Mouse (Mus musculus) forebrain, embryonic 10.5 days (tissue): ENCODE results near the gene Fam13a. TPM values are rescaled to one million over a fixed set of nuclear protein-coding genes. Genes with fewer than 3 reads are reported as not detected.

Experiments
- DNase-seq: peaks from one replicate; pipeline ENCODE4 v3.0.0-alpha.2; 2017; ENCODE audit warnings: low spot score; ENCODE audit errors: extremely low spot score
- H3K27ac ChIP-seq: fragments of 300-500 bp; sonication (generic); 2 replicates; pipeline ENCODE4 v1.5.1; 2016; ENCODE audit warnings: mild to moderate bottlenecking
- H3K27me3 ChIP-seq: fragments of 300-500 bp; sonication (generic); 2 replicates; pipeline ENCODE4 v1.6.1; 2016; ENCODE audit warnings: mild to moderate bottlenecking; ENCODE audit not compliant: poor library complexity, severe bottlenecking
- H3K36me3 ChIP-seq: fragments of 300-500 bp; sonication (generic); replicated peaks from 2 replicates; pipeline ENCODE4 v1.6.1; 2016; ENCODE audit warnings: mild to moderate bottlenecking, moderate library complexity
- H3K4me1 ChIP-seq: fragments of 300-500 bp; sonication (generic); 2 replicates; pipeline ENCODE4 v1.6.1; 2016
- H3K4me3 ChIP-seq: fragments of 300-500 bp; sonication (generic); 2 replicates; pipeline ENCODE4 v1.5.1; 2016; ENCODE audit warnings: mild to moderate bottlenecking, moderate library complexity
- H3K9me3 ChIP-seq: fragments of 300-500 bp; sonication (generic); 2 replicates; pipeline ENCODE4 v1.6.1; 2016; ENCODE audit warnings: mild to moderate bottlenecking, moderate library complexity
- WGBS: fragments of 180-500 bp; shearing (Covaris S2); methylation state at CpG from one replicate; pipeline ENCODE4 v1.1.7; 2016; 5-methylcytosine and 5-hydroxymethylcytosine counted together
- polyA plus RNA-seq: library from polyadenylated mRNA; unstranded; fragments of >200 nt; fragmentation: Nextera tagmentation; extraction: Ambion mirVana; gene quantifications from 2 replicates; pipeline ENCODE4 v1.2.1, GENCODE M21; 2016

Fam13a gene
- polyA plus RNA-seq, 1 experiment from 2014 or later, result 2.9 TPM

GRCm38 (mm10) chr6:59023455-59024163 lies 740 bp downstream of the Fam13a start:
- H3K9me3 ChIP-seq, result no peaks in the 10 kb centered on the region
- H3K27me3 ChIP-seq, result no peaks in the 10 kb centered on the region
- peaks cover 8% of the 10 kb centered on the region for H3K4me1 ChIP-seq
- H3K27ac ChIP-seq, result no peak overlapping the region; the same call in 1 of the 2 replicates
- H3K4me3 ChIP-seq, result peak overlapping the region; percentile 57
- 58% methylated on average over 6 of the region's 6 CpGs for WGBS
- no peak for DNase-seq
- no peaks in the 10 kb centered on the region for H3K36me3 ChIP-seq

DNA sequence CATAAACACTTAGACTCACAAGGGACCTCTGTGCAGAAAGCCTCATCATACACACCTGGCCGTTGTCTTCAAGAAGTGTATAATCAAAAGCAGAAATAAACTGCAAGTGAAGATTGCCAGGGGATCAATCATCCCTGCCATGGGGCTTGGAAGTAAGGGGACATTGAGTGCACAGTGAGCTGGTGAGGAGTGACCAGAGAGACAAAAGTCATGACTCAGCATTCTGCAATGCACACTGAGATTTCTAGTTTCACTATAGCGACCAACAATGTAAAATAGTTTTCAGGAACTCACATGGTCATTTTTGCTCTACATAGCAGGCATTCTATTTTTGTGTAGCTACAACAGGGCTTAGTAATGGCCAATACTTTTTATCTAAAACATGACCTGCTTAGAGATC lies 1.7 kb downstream of the Fam13a start:
- H3K9me3 ChIP-seq, result no peaks in the 10 kb centered on the region
- no peaks in the 10 kb centered on the region for H3K27me3 ChIP-seq
- WGBS, result 91% methylated on average over 2 of the region's 2 CpGs
- no peak overlapping the region for H3K27ac ChIP-seq
- peaks cover 8% of the 10 kb centered on the region for H3K4me1 ChIP-seq
- DNase-seq, result no peak
- no peaks in the 10 kb centered on the region for H3K36me3 ChIP-seq
- H3K4me3 ChIP-seq, result no peak overlapping the region

DNA sequence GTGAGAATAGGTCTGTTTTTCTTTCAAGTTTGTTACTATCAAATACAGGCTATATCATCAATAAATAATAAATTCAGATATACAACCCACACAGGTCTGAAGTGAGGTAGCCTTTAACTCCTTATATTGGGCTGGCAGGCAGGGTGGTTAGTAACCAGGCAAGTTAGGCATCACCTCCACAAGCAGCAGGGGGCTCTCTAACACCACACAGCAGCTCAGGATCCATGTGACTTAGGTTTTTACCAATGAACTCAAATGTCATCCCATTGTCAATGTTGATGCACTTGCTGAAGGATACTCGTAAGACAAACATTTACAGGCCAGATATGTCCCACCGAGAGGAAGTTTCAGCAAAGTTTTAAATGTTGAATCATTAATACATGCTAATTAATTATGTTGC lies 4.0 kb downstream of the Fam13a start:
- Histone ChIP-seq H3K9me3 (no peaks in the 10 kb centered on the region), H3K27ac (no peak overlapping the region), H3K4me1 (peaks cover 8% of the 10 kb centered on the region), H3K27me3 (no peaks in the 10 kb centered on the region), H3K36me3 (no peaks in the 10 kb centered on the region), H3K4me3 (no peak overlapping the region)
- 87% methylated on average over 2 of the region's 2 CpGs for WGBS
- no peak for DNase-seq

DNA sequence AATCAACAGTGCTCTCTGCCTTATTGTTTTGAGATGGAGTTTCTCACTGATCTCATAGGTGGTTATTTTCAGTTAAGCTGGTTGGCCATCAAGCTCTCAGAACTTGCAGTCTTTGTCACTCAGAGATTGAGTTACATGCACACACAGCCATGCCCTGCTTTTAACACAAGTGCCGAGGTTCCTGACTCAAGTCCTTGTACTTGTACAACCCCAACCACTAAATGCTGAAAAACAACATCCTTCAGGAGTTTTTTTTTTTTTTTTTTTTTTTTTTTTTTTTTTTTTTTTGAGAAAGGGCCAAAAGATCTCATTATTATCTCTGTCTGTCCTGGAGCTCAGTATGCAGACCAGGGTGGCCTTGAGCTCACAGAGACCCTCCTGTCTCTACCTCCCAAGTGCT lies 4.5 kb downstream of the Fam13a start:
- WGBS, result 80% methylated on average over 1 of the region's 1 CpGs
- no peak overlapping the region for H3K27ac ChIP-seq
- DNase-seq, result no peak

GRCm38 (mm10) chr6:59016336-59016832 lies 8.0 kb downstream of the Fam13a start:
- Histone ChIP-seq H3K4me3 (no peak overlapping the region), H3K27ac (no peak overlapping the region), H3K4me1 (no peaks in the 10 kb centered on the region), H3K9me3 (no peaks in the 10 kb centered on the region), H3K27me3 (no peaks in the 10 kb centered on the region), H3K36me3 (no peaks in the 10 kb centered on the region)
- WGBS, result 82% methylated on average over 1 of the region's 1 CpGs
- DNase-seq, result no peak

More for the DNA sequence above, 4.5 kb downstream of the Fam13a start:
- Histone ChIP-seq H3K36me3 (no peaks in the 10 kb centered on the region), H3K9me3 (no peaks in the 10 kb centered on the region), H3K27me3 (no peaks in the 10 kb centered on the region), H3K4me1 (peaks cover 8% of the 10 kb centered on the region), H3K4me3 (no peak overlapping the region)

DNA sequence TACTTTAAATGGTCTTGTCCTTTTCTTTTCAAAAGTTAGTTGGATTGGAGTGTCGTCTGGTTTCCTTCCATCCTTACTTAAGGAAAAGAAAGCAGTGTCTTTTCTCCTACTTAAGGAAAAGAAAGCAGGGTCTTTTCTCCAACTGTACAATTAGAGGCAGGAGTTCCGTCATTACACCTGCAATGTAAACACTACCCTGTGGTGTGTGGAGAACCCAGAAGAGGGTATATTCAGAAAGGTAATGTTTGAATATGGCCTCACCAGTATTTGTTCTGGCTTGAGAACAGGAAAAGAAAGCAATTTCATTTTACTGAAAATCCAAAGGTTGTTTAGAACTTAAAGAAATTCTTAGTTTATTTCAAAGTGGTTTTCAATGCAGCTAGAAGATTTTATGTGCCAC lies 9.6 kb downstream of the Fam13a start:
- DNase-seq, result no peak
- WGBS, result 78% methylated on average over 2 of the region's 2 CpGs
- no peak overlapping the region for H3K27ac ChIP-seq
- H3K9me3 ChIP-seq, result no peaks in the 10 kb centered on the region
- no peaks in the 10 kb centered on the region for H3K36me3 ChIP-seq
- H3K27me3 ChIP-seq, result no peaks in the 10 kb centered on the region
- no peaks in the 10 kb centered on the region for H3K4me1 ChIP-seq
- H3K4me3 ChIP-seq, result no peak overlapping the region

- H3K4me3 ChIP-seq, result no peak overlapping the region
- H3K4me1 ChIP-seq, result no peaks in the 10 kb centered on the region
- no peaks in the 10 kb centered on the region for H3K36me3 ChIP-seq
- no peaks in the 10 kb centered on the region for H3K9me3 ChIP-seq
- H3K27me3 ChIP-seq, result no peaks in the 10 kb centered on the region
- H3K27ac ChIP-seq, result no peak overlapping the region
- DNase-seq, result no peak
- WGBS, result 91% methylated on average over 8 of the region's 8 CpGs
These were observed 10.1 kb downstream of the Fam13a start for GRCm38 (mm10) chr6:59014088-59014759.

DNA sequence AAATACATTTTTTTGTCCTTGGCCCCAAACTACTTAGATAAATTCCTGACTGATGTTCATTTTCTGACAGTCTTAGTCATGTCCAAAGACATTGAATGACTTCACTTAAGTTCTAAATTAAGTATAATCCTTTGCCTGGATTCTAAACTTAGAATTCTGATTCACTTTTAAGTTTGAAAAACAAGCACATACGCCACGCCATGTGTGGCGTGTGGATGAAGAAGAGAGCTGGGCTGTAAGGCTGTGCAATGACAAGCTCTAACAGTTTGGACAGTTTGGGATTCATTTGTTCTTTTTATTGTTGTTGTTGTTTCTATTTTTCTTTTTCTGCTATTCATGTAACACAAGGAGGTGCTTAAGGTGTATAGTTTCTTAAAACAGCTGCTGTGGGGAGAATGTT lies 13.6 kb downstream of the Fam13a start:
- Histone ChIP-seq H3K4me3 (no peak overlapping the region), H3K4me1 (no peaks in the 10 kb centered on the region), H3K36me3 (no peaks in the 10 kb centered on the region), H3K9me3 (no peaks in the 10 kb centered on the region), H3K27ac (no peak overlapping the region), H3K27me3 (no peaks in the 10 kb centered on the region)
- DNase-seq, result no peak
- 95% methylated on average over 3 of the region's 3 CpGs for WGBS

- Histone ChIP-seq H3K27me3 (no peaks in the 10 kb centered on the region), H3K4me3 (no peak overlapping the region), H3K4me1 (no peaks in the 10 kb centered on the region), H3K27ac (no peak overlapping the region), H3K9me3 (no peaks in the 10 kb centered on the region), H3K36me3 (no peaks in the 10 kb centered on the region)
- 93% methylated on average over 5 of the region's 5 CpGs for WGBS
- no peak for DNase-seq
These were observed 19.7 kb downstream of the Fam13a start for GRCm38 (mm10) chr6:59004630-59005029.

DNA sequence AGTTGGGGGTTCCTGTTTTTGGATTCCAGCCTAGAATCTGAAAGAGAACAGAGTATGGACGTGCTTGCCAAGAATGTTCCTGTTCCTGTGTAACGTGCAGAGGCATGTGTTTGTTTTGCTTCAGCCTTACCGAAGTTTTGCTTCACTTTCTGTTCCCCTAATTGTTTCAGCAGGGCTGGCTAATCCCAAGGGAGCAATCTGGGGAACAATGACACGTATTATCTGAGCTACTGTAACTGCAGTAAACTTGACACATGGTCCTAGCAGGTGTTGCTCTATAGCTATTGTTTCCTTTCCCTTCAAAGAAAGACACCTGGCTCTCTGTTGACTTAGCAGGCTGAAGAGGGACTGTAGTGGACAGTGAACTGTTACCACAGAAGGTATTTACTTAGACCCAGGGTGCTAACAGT lies 25.3 kb downstream of the Fam13a start:
- peaks cover 17% of the 10 kb centered on the region for H3K4me1 ChIP-seq
- 64% methylated on average over 4 of the region's 4 CpGs for WGBS
- no peaks in the 10 kb centered on the region for H3K27me3 ChIP-seq
- no peak overlapping the region for H3K27ac ChIP-seq
- no peaks in the 10 kb centered on the region for H3K9me3 ChIP-seq
- H3K36me3 ChIP-seq, result no peaks in the 10 kb centered on the region
- DNase-seq, result no peak
- H3K4me3 ChIP-seq, result no peak overlapping the region

DNA sequence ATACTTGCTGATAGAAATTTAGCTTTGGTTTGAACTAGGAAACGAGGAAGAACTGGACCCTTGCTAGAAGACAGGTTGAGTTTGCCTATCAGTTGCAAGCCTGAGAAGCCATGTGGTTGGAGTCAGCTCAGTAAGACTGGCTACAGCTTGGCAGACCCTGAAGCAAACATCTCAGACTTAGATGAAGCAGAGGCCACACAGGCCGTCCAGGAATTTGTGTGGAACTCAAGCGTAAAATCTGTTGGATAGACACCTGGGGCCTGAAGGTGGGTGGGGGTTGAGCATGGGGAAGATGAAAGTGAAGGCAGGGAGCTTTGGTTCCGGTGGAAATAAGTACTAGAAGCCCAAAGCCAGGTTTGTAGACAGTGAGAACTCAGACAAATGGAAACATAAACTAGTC lies 25.8 kb downstream of the Fam13a start:
- no peak overlapping the region for H3K27ac ChIP-seq
- WGBS, result 61% methylated on average over 4 of the region's 4 CpGs
- H3K4me3 ChIP-seq, result no peak overlapping the region
- DNase-seq, result no peak
- H3K27me3 ChIP-seq, result no peaks in the 10 kb centered on the region
- H3K36me3 ChIP-seq, result no peaks in the 10 kb centered on the region
- H3K9me3 ChIP-seq, result no peaks in the 10 kb centered on the region
- H3K4me1 ChIP-seq, result peaks cover 17% of the 10 kb centered on the region

GRCm38 (mm10) chr6:58989149-58989548 lies 35.2 kb downstream of the Fam13a start:
- Histone ChIP-seq H3K4me3 (no peak overlapping the region), H3K27ac (no peak overlapping the region), H3K9me3 (no peaks in the 10 kb centered on the region), H3K27me3 (no peaks in the 10 kb centered on the region), H3K4me1 (no peaks in the 10 kb centered on the region), H3K36me3 (no peaks in the 10 kb centered on the region)
- WGBS, result 89% methylated on average over 3 of the region's 3 CpGs
- DNase-seq, result no peak

DNA sequence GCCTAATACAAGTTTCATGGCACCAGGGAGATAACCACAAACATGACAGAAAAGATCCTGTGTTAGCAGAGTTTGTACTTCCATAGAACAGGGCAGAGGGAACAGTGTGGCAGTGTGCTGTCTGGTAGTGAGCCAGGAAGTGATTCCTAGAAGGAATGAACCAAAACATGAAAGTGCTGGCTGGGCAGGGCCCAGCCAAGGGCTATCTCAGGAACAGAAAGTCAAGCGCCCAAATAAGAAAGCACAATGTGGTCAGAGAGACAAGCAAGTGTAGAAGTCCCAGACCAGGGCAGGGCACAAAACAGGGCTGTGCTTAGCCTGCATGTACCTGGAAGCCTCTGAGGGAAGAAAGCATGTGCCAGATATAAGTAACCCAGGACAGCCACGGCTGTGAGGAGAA lies 35.6 kb downstream of the Fam13a start:
- Histone ChIP-seq H3K27ac (no peak overlapping the region), H3K27me3 (no peaks in the 10 kb centered on the region), H3K4me3 (no peak overlapping the region), H3K36me3 (no peaks in the 10 kb centered on the region), H3K9me3 (no peaks in the 10 kb centered on the region), H3K4me1 (no peaks in the 10 kb centered on the region)
- 81% methylated on average over 2 of the region's 2 CpGs for WGBS
- DNase-seq, result no peak
